Mouse (Mus musculus): ENCODE data around the gene Gm14440.
"Not testable (repeated sequence)": the region's sequence is repeated elsewhere in the genome, so short reads cannot be mapped to it uniquely, and the experiment has no call there.

The Gm14440 gene

DNA sequence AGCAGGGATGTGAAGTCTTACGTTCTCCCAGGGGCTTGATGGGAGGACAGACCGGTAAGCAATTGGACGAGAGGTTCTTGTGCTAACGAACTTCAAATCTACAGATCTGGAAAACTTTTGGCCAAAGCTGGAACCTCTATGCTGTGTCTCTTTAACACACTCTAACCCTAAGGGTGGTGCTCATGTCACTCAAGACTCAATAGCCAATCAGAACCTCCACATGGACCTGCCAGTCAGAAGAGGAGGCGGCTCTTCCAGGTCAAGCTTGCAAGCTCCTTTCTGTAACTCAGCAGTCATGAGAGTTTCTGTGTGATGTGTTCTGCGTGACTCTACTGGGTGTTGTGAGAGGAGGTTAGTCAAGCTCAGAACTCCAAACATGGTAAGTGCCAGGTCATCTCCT, at the start of gene Gm14440:
Gm14440 (plus strand) TSS at position 301 of the 400 bp plus-strand sequence.
- not testable (repeated sequence) for DNase-seq
